Mouse (Mus musculus) liver, embryonic 15.5 days (tissue): ENCODE results near the gene Raver1. TPM values are rescaled to one million over a fixed set of nuclear protein-coding genes. Genes with fewer than 3 reads are reported as not detected.

Experiments used
- ATAC-seq: fragments of 200-750 bp; cut with Nextera tagmentation; 2 replicates; pipeline ENCODE4 v1.8.0; 2017; ENCODE audit warnings: moderate number of reproducible peaks, mild to moderate bottlenecking, moderate library complexity; ENCODE audit not compliant: insufficient read depth
- H3K27ac ChIP-seq: fragments of 300-500 bp; sonication (generic); replicated peaks from 2 replicates; pipeline ENCODE4 v1.5.1; 2015; ENCODE audit warnings: mild to moderate bottlenecking, inconsistent platforms
- H3K27me3 ChIP-seq: fragments of 300-500 bp; sonication (generic); 2 replicates; pipeline ENCODE4 v1.6.1; 2015; ENCODE audit warnings: mild to moderate bottlenecking, inconsistent platforms
- H3K36me3 ChIP-seq: fragments of 300-500 bp; sonication (generic); replicated peaks from 2 replicates; pipeline ENCODE4 v1.6.1; 2015; ENCODE audit warnings: moderate library complexity, mild to moderate bottlenecking, inconsistent platforms
- H3K4me1 ChIP-seq: fragments of 300-500 bp; sonication (generic); replicated peaks from 2 replicates; pipeline ENCODE4 v1.6.1; 2015; ENCODE audit warnings: inconsistent platforms
- H3K4me2 ChIP-seq: fragments of 300-500 bp; sonication (generic); 2 replicates; pipeline ENCODE4 v1.6.1; 2015; ENCODE audit warnings: moderate library complexity, mild to moderate bottlenecking, inconsistent platforms
- H3K4me3 ChIP-seq: fragments of 300-500 bp; sonication (generic); replicated peaks from 2 replicates; pipeline ENCODE4 v1.5.1; 2015; ENCODE audit warnings: mild to moderate bottlenecking, inconsistent platforms
- H3K9ac ChIP-seq: fragments of 300-500 bp; sonication (generic); 2 replicates; pipeline ENCODE4 v1.6.1; 2015; ENCODE audit warnings: moderate library complexity, mild to moderate bottlenecking, inconsistent platforms
- H3K9me3 ChIP-seq: fragments of 300-500 bp; sonication (generic); replicated peaks from 2 replicates; pipeline ENCODE4 v1.6.1; 2016; ENCODE audit warnings: inconsistent platforms
- WGBS: fragments of 180-500 bp; shearing (Covaris S2); methylation state at CpG from one replicate; pipeline ENCODE4 v1.1.7; 2015; ENCODE audit warnings: mixed read lengths; ENCODE audit not compliant: insufficient replicate concordance; 5-methylcytosine and 5-hydroxymethylcytosine counted together
- polyA plus RNA-seq: library from polyadenylated mRNA; unstranded; fragments of >200 nt; fragmentation: Nextera tagmentation; extraction: Ambion mirVana; gene quantifications from 2 replicates; pipeline ENCODE4 v1.2.1, GENCODE M21; 2015

Raver1 gene
- polyA plus RNA-seq, 1 experiment from 2014 or later, result 21.7 TPM

DNA sequence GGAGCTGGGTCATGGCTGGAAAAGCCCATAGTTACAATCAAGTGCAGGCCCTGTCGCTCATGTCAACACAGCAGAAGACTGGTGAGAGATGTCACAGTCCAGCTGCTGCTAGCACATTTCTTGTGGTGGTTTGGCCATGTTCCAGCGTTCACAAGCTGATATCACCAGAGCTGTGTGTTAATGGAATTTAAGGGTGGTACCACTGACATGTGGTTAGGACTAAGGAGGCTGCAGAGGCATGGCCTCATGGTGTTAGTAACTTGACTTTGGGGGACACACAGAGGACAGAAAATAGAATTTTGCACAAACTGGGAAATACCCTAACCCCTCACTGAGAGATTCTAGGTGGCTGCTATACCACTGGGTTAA lies 34.4 kb upstream of the Raver1 start:
- WGBS, result 31% methylated on average over 2 of the region's 2 CpGs
- no peak for ATAC-seq

DNA sequence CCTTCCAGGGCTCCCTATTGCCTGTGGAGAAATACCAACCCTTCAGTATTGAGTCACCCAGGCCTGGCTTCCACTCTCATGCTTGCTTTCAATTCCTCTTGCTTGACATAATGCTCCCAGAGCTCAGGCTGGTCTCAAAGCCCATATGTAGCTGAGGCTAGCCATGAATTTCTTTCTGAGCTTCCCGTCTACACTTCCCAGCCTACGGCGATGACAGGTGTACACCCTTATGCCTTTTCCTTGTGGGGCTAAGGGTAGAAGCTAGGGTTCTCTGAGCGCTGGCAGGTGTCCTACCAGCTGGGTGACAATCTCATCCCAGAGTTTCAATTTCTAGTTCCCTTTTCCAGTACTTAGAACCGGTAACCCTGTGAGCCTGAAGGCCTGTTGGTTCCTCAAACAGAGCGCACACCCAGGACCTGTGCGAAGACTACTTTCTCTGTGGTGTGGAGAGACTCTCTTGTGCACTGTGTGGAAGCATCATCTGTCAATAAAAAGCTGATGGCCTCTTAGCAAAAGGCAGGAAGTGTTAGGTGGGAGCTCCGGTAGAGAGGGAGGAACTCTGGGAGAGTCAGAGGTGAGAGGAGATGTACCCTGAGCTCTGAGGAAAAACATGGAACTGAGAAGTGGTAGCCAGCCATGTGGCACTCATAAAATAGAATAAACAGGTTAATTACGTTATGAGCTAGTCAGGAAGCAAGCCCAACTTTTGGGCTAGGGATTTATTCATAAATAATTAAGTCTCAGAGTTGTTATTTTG lies 33.9 kb upstream of the Raver1 start:
- Histone ChIP-seq H3K4me2 (no peak overlapping the region), H3K9me3 (no peaks in the 10 kb centered on the region), H3K27me3 (no peaks in the 10 kb centered on the region), H3K27ac (0 out of 2 replicates have a peak overlapping the region, but pooled peaks have one; percentile 4), H3K36me3 (peaks cover 53% of the 10 kb centered on the region), H3K4me1 (peaks cover 19% of the 10 kb centered on the region), H3K4me3 (no peak overlapping the region), H3K9ac (no peak overlapping the region)
- ATAC-seq, result no peak
- WGBS, result 66% methylated on average over 9 of the region's 9 CpGs

More for the DNA sequence above, 34.4 kb upstream of the Raver1 start:
- Histone ChIP-seq H3K9me3 (no peaks in the 10 kb centered on the region), H3K36me3 (peaks cover 47% of the 10 kb centered on the region), H3K4me2 (no peak overlapping the region), H3K9ac (no peak overlapping the region), H3K27ac (0 out of 2 replicates have a peak overlapping the region, but pooled peaks have one; percentile 1), H3K4me3 (no peak overlapping the region), H3K27me3 (no peaks in the 10 kb centered on the region), H3K4me1 (peaks cover 25% of the 10 kb centered on the region)

DNA sequence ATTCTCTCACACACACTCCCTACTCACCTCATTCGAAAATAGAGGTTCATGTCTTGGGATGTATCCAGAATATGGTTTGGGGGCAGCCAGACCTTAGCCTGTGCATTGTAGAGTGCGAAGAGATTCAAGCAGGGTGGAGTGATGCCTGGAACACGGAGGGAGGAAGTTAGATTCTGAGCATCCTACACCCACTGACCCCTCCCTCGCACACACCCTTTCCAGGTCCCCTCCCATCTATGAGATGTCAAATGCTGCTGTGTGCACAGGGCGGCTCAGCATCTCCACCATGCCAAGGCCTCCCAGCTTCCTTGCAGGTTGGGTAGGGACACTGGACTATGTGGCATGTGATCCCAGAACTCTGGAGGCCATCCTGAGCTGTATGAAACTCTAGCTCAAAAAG lies 33.0 kb upstream of the Raver1 start:
- no peaks in the 10 kb centered on the region for H3K9me3 ChIP-seq
- no peak overlapping the region for H3K9ac ChIP-seq
- H3K36me3 ChIP-seq, result peaks cover 59% of the 10 kb centered on the region
- ATAC-seq, result no peak
- peaks cover 11% of the 10 kb centered on the region for H3K4me1 ChIP-seq
- no peak overlapping the region for H3K4me2 ChIP-seq
- H3K4me3 ChIP-seq, result no peak overlapping the region
- H3K27ac ChIP-seq, result no peak overlapping the region; the same call in 1 of the 2 replicates
- WGBS, result 61% methylated on average over 5 of the region's 5 CpGs
- H3K27me3 ChIP-seq, result no peaks in the 10 kb centered on the region

DNA sequence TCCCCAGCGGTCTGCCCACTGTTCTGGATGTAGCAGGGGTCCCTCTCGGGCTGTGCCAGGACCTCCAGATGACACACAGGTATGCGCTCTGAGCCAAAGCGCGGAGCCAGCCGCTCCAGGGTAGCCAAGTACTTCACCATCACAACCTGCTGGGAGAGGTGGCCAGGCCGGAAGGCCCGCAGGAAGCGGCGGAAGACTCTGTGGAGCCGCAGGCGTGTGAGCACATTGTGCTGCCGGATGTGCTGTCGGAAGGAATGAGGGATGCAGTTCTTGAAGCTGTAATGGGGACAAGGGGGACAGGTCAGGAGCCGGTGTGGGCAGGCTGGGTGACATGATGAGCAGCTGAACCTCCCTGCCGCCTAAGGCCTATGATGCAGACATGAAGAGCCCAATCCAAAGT lies 29.7 kb upstream of the Raver1 start:
- H3K9ac ChIP-seq, result no peak overlapping the region
- H3K9me3 ChIP-seq, result no peaks in the 10 kb centered on the region
- peaks cover 44% of the 10 kb centered on the region for H3K36me3 ChIP-seq
- no peak overlapping the region for H3K4me3 ChIP-seq
- WGBS, result 83% methylated on average over 16 of the region's 16 CpGs
- H3K27me3 ChIP-seq, result no peaks in the 10 kb centered on the region
- ATAC-seq, result no peak
- no peak overlapping the region for H3K4me2 ChIP-seq
- H3K4me1 ChIP-seq, result peaks cover 6% of the 10 kb centered on the region
- H3K27ac ChIP-seq, result no peak overlapping the region

DNA sequence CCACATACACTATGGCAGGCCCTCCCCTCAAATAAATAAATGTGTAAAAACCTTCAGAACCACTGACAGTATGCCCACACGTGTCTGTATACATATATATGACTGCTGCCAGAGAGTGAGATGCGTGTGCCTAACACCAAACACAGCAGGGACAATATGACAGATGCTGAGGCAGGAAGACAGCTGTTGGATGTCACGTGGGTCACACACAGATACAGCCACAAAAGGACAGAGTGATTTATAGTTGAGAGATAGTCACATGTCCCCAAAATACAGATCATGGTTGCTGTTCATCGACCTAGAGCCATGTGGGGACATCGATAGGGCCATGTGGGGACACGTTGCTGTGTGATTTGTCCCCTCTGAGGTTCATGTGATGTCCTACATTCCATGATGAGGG lies 25.3 kb upstream of the Raver1 start:
- ATAC-seq, result no peak
- H3K9ac ChIP-seq, result no peak overlapping the region
- 62% methylated on average over 6 of the region's 6 CpGs for WGBS
- H3K27ac ChIP-seq, result no peak overlapping the region
- H3K27me3 ChIP-seq, result no peaks in the 10 kb centered on the region
- no peak overlapping the region for H3K4me3 ChIP-seq
- no peaks in the 10 kb centered on the region for H3K9me3 ChIP-seq
- no peak overlapping the region for H3K4me2 ChIP-seq
- peaks cover 17% of the 10 kb centered on the region for H3K36me3 ChIP-seq
- H3K4me1 ChIP-seq, result no peaks in the 10 kb centered on the region

DNA sequence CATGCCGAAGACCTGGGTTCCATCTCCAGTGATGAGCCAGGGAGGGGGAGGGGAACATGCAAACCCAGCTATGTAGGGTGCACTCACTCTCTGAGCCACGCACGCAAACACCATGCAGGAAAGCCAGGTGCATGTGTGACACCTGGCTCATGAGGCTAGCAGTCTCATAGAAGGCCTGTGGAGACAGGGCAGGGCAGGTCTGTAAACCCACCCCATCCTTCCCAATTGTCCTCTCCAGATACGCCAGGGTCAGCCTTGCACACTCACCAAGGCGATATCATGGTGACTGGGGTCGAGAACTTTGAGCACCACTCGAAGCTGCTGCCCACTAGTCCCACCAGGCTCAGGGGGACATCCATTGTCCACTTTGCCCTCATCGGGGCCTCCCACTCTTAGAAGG lies 23.3 kb upstream of the Raver1 start:
- no peak for ATAC-seq
- H3K27me3 ChIP-seq, result no peaks in the 10 kb centered on the region
- H3K9me3 ChIP-seq, result no peaks in the 10 kb centered on the region

DNA sequence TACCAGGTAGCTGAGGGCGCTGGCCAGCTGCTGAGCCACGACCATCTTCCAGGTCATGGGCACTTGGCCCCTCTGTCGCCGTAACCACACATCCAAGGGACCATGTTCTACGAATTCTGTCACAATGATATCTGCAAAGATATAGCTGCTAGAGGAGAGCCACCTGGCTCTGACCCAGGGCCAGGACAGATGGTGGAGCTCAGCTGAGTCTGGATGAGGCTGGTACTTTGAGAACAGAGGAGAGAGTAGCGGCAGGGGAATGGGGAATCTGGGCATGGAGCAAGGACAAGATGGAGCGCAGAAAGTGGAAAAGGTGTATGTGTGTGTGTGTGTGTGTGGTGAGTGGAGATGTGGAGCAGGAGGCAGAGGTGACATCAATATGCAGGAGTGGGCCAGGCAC lies 22.4 kb upstream of the Raver1 start:
- H3K27me3 ChIP-seq, result no peaks in the 10 kb centered on the region
- no peaks in the 10 kb centered on the region for H3K36me3 ChIP-seq
- no peaks in the 10 kb centered on the region for H3K4me1 ChIP-seq
- no peak overlapping the region for H3K27ac ChIP-seq
- no peak overlapping the region for H3K9ac ChIP-seq
- 80% methylated on average over 7 of the region's 7 CpGs for WGBS
- H3K4me3 ChIP-seq, result no peak overlapping the region
- no peak overlapping the region for H3K4me2 ChIP-seq
- no peak for ATAC-seq
- no peaks in the 10 kb centered on the region for H3K9me3 ChIP-seq

More for the DNA sequence above, 23.3 kb upstream of the Raver1 start:
- Histone ChIP-seq H3K4me2 (no peak overlapping the region), H3K4me1 (no peaks in the 10 kb centered on the region), H3K4me3 (no peak overlapping the region), H3K27ac (no peak overlapping the region), H3K9ac (no peak overlapping the region), H3K36me3 (peaks cover 2% of the 10 kb centered on the region; the same call in 1 of the 2 replicates)
- WGBS, result 77% methylated on average over 8 of the region's 8 CpGs

DNA sequence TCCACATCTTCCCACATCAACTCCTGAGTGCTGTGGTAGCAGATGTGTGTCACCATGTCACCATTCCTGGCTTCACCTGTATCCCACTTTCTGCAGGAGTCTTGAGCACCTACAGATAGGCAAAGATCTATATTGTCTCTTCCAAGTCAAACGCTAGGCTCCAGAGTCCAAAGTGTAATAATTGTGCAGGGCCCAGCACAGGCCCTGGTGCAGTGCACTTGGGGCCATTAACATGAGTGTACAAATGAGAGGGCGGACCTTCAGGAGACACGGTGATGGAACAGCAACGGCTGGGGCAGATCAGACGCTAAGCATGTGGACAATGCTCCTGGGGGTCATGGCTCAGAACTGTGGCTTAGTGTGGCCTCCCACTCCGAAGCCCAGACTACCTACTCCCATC lies 21.9 kb upstream of the Raver1 start:
- Histone ChIP-seq H3K9ac (no peak overlapping the region), H3K9me3 (no peaks in the 10 kb centered on the region), H3K27ac (no peak overlapping the region), H3K36me3 (0 out of 2 replicates have a peak, but pooled peaks cover 3% of the 10 kb centered on the region), H3K4me2 (no peak overlapping the region), H3K27me3 (no peaks in the 10 kb centered on the region), H3K4me1 (no peaks in the 10 kb centered on the region), H3K4me3 (no peak overlapping the region)
- 75% methylated on average over 6 of the region's 6 CpGs for WGBS
- no peak for ATAC-seq

DNA sequence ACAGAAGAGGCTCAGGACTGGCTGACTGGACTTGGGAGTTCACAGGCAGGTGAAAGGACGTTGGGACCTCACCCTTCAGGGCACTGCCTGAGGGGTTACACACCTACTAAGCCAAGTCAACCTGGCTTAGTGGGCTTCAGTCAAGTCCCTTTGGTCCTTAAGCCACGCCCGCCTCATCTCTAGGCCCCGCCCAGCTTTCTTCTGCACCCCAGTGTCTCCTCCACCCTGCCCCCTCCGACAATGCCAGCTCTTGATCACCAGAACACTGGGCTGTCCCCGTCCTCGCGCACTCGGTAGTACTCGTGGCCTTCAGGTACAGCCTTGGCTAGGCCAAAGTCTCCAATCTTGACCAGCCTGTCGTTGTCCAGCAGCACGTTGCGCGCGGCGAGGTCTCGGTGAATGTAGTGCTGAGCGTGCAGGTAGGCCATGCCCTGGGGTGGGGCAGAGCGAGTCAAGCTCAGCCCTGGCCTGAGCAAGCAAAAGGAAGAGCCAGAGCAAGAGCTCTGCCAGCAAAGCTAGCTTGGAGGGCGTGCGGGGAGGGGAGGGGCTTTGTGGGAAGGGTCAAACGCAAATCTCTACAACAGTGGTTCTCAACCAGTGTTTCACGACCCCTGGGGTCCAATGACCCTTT lies 15.9 kb upstream of the Raver1 start:
- H3K27ac ChIP-seq, result peak overlapping the region; percentile 89; the same call in 1 of the 2 replicates
- 66% methylated on average over 23 of the region's 23 CpGs for WGBS
- H3K36me3 ChIP-seq, result peaks cover 6% of the 10 kb centered on the region; the same call in 1 of the 2 replicates
- peaks cover 43% of the 10 kb centered on the region for H3K4me1 ChIP-seq
- H3K27me3 ChIP-seq, result no peaks in the 10 kb centered on the region
- no peak overlapping the region for H3K9ac ChIP-seq
- no peak overlapping the region for H3K4me2 ChIP-seq
- no peaks in the 10 kb centered on the region for H3K9me3 ChIP-seq
- H3K4me3 ChIP-seq, result no peak overlapping the region
- no peak for ATAC-seq

DNA sequence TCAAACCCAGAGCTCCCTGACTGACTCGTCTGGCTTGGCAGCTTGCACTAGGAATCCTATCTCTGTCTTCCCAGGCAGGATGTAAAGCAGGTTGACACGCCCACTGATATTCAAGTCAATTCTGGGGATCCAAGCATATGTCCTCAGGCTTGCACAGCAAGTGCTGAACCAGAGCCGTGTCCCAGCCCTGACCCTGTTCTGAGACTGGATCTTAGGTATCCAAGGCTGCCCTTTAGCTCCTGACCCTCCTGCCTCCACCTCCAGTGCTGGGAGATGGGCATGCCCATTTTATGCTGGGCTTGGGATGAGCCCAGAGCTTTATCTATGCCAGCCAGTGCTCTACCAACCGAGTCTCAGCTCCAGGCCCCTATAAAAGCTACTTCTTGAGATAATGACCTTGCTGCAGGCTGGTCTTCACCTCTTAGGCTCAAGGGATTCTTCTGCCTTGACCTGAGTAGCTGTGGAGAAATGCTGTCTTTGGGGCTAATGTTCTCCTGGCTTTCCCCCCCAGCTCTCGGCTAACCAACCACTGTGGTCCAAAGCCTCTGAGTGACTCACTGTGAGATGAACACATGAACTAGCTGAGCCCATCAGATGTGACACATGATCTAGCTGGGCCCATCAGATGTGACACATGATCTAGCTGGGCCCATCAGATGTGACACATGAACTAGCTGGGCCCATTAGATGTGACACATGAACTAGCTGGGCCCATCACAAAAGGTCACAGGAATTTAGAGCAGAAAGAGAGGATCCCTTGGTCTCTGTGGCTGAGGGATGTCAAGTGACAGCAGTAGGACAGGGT lies 14.2 kb upstream of the Raver1 start:
- 33% methylated on average over 5 of the region's 5 CpGs for WGBS
- no peaks in the 10 kb centered on the region for H3K9me3 ChIP-seq
- peak overlapping the region; percentile 55 for H3K4me2 ChIP-seq
- no peaks in the 10 kb centered on the region for H3K27me3 ChIP-seq
- H3K9ac ChIP-seq, result peak overlapping the region; percentile 41
- ATAC-seq, result peak; percentile 88
- peaks cover 47% of the 10 kb centered on the region for H3K4me1 ChIP-seq
- H3K36me3 ChIP-seq, result peaks cover 6% of the 10 kb centered on the region; the same call in 1 of the 2 replicates
- peak overlapping the region; percentile 89 for H3K27ac ChIP-seq
- no peak overlapping the region for H3K4me3 ChIP-seq

DNA sequence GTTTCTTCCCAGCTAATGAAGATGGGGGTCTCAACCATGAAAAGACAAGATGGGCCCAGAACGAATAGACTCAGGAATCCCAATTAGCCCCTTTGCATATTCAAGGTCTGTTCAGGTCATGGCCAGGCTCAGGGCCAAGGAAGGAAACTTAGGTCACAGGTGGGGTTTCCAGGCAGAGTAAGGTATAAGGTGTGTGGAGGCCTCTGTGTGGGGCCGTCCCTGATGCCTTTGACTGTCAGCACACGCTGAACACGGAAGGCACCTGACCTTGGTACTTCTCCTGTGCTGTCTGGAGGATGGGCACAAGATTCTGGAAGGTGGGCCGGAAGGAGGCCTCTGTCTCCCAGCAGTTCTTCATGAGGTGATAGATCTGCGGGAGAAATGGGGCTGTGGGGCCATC lies 13.0 kb upstream of the Raver1 start:
- Histone ChIP-seq H3K4me3 (no peak overlapping the region), H3K36me3 (peaks cover 6% of the 10 kb centered on the region; the same call in 1 of the 2 replicates), H3K27me3 (no peaks in the 10 kb centered on the region), H3K9me3 (no peaks in the 10 kb centered on the region), H3K4me2 (no peak overlapping the region), H3K4me1 (peaks cover 58% of the 10 kb centered on the region), H3K27ac (peak overlapping the region; percentile 89), H3K9ac (0 out of 2 replicates have a peak overlapping the region, but pooled peaks have one; percentile 41)
- ATAC-seq, result no peak
- 83% methylated on average over 6 of the region's 6 CpGs for WGBS
